Mouse (Mus musculus) G1E (cell line): ENCODE results near the gene Tex26. TPM values are rescaled to one million over a fixed set of nuclear protein-coding genes. Genes with fewer than 3 reads are reported as not detected.

ENCODE experiments used
- ATAC-seq: 2 replicates; pipeline ENCODE4 v1.8.0; 2016; ENCODE audit warnings: mild to moderate bottlenecking; ENCODE audit not compliant: insufficient number of reproducible peaks, poor library complexity, low FRiP score, severe bottlenecking; ENCODE audit errors: extremely low read depth
- DNase-seq: peaks from one replicate; pipeline ENCODE4 v3.0.0; 2012; ENCODE audit warnings: low spot score
- H3K27me3 ChIP-seq: 2 replicates; pipeline ENCODE4 v1.6.1; 2012; ENCODE audit warnings: mild to moderate bottlenecking, low read length, inconsistent platforms; ENCODE audit not compliant: insufficient read depth
- H3K36me3 ChIP-seq: replicated peaks from 2 replicates; pipeline ENCODE3; 2012; ENCODE audit warnings: mild to moderate bottlenecking, inconsistent platforms
- H3K4me1 ChIP-seq: 2 replicates; pipeline ENCODE4 v1.6.1; 2012; ENCODE audit warnings: low read depth, low read length, inconsistent platforms, mixed read lengths; ENCODE audit not compliant: insufficient read depth
- H3K4me3 ChIP-seq: 2 replicates; pipeline ENCODE4 v1.5.1; 2012; ENCODE audit warnings: low read depth, mild to moderate bottlenecking, inconsistent platforms, low read length, moderate library complexity, mixed read lengths
- H3K9me3 ChIP-seq: replicated peaks from 2 replicates; pipeline ENCODE4 v1.6.1; 2012; ENCODE audit warnings: inconsistent platforms
- CTCF ChIP-seq: IDR thresholded peaks from 2 replicates; pipeline ENCODE4 v1.5.1; 2012; ENCODE audit warnings: low read depth, low read length, inconsistent platforms, mixed read lengths
- GATA1 ChIP-seq: IDR thresholded peaks from 2 replicates; pipeline ENCODE4 v1.6.1; 2012; ENCODE audit warnings: borderline replicate concordance, low read length, inconsistent platforms, mixed read lengths
- GATA2 ChIP-seq: IDR thresholded peaks from 2 replicates; pipeline ENCODE4 v1.6.1; 2012; ENCODE audit warnings: low read depth, low read length, inconsistent platforms, borderline replicate concordance
- POLR2AphosphoS5 ChIP-seq: IDR thresholded peaks from 2 replicates; pipeline ENCODE4 v1.6.1; 2012; ENCODE audit warnings: low read depth, low read length, inconsistent platforms; ENCODE audit not compliant: insufficient replicate concordance
- TAL1 ChIP-seq: conservative IDR thresholded peaks from 2 replicates; pipeline ENCODE4 v1.6.1; 2012; ENCODE audit warnings: low read depth, low read length, inconsistent platforms, mixed read lengths
- polyA plus RNA-seq: library from polyadenylated mRNA; stranded (reverse); fragments of >175 nt; gene quantifications from 2 replicates; pipeline ENCODE4 v1.2.3, GENCODE M21; 2012
- total RNA-seq, 2 experiments: library from RNA; stranded (forward) in 1 of 2; stranded (reverse) in 1 of 2; fragments of 200-1000 nt in 1 of 2; fragments of >200 nt in 1 of 2; fragmentation: Nextera tagmentation in 1 of 2; gene quantifications; 2 replicates each; pipeline ENCODE4 v1.2.3; 2014 to 2017

Gene Tex26
- total and polyA plus RNA-seq, 3 experiments: 0.44 TPM; not detected in 2

DNA sequence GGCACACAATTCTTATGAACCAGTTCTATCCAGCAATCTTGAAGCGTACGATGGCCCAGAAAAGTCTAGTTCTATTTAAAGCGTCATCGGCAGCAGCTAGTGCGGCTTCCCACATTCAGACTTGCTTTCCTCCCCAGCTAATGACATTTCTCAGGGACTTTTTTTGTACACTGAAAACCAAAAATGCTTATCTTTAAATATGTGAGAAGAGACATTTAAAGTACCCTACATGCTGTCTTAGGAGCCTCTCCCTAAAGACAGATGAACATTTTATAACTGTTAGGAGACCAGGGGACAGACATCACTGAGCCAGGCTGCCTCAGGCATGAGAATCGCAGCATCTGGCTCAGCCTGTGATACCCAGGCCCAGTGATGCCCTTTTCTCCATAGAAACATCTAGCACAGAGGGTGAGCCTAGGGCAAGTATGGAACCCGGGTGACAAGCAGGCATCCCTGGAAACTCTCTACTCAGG lies 11.8 kb downstream of the Tex26 start:
- Histone ChIP-seq H3K36me3 (no peaks in the 10 kb centered on the region), H3K9me3 (peaks cover 26% of the 10 kb centered on the region), H3K4me1 (no peaks in the 10 kb centered on the region), H3K4me3 (no peak overlapping the region), H3K27me3 (no peaks in the 10 kb centered on the region)
- DNase-seq: no peak
- TF ChIP-seq TAL1 (no peak), GATA2 (no peak), GATA1 (no peak), POLR2AphosphoS5 (no peak), CTCF (no peak)
- ATAC-seq: no peak

DNA sequence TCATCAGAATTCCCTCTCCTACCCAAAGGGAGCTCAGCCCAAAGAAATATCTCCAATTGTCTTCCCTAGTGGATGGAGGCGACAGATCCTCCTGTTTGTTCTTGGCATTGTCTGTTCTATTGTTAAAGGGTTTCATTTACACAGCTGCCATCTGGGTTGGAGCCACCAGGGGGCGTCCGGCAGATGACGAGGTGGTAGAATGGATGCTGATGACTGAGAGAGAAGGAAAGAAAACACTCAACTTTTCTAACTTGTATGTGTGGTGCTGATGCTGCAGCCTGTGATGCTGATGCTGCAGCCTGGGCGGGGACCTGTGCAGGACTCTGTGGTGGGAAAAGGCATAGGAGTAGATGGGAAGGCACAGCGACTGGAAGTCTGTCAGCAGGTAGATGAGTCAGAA lies 14.8 kb downstream of the Tex26 start:
- H3K27me3 ChIP-seq: no peaks in the 10 kb centered on the region
- H3K4me3 ChIP-seq: no peak overlapping the region
- DNase-seq: no peak
- H3K36me3 ChIP-seq: no peaks in the 10 kb centered on the region
- no peak for TF ChIP-seq GATA1
- TF ChIP-seq CTCF: peak; percentile 30
- H3K9me3 ChIP-seq: peaks cover 31% of the 10 kb centered on the region
- H3K4me1 ChIP-seq: no peaks in the 10 kb centered on the region
- peak; percentile 62; the same call in 1 of the 2 replicates for ATAC-seq

DNA sequence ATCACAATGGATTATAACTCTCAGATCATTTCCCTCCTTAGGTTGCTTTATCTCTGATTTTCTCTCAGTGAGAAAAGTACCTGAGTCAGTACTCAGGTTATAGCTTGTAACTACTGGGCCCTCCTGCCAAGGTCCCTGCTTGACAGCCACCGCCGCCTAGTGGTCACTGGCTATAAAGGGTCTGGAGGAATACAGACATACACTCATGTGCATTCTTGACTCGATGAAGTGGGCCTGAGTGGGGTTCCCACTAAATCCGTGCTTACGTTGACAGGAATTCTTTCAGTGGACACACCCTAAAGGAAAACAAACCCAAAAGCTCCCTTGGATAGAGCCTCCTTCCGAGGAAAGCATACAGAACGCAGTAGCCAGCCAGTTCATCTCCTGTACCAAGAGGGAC lies 17.1 kb downstream of the Tex26 start:
- Histone ChIP-seq H3K36me3 (no peaks in the 10 kb centered on the region), H3K4me3 (no peak overlapping the region), H3K27me3 (no peaks in the 10 kb centered on the region), H3K4me1 (no peaks in the 10 kb centered on the region), H3K9me3 (peaks cover 38% of the 10 kb centered on the region)
- TF ChIP-seq POLR2AphosphoS5: no peak
- no peak for TF ChIP-seq GATA1
- no peak for TF ChIP-seq TAL1
- no peak for TF ChIP-seq GATA2
- no peak for TF ChIP-seq CTCF
- no peak for ATAC-seq
- DNase-seq: no peak

DNA sequence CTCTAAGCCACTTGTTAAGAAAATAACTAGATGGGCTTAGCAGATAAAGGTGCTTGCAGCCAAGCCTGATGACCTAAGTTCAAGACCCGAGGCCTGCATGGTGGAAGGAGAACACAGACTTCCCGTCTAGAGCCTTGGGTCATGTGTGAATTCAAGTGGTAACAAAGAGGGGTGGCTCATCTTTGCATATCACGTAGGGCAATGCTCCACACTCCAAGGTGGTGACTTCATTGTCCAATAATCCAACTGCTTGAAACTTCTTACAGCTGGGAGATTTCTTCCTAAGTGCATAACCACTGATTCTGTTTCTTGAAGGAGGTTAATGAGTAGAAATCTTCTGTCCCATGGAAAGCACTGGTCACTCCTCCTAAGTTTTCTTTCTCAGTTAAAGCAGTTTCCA lies 22.6 kb downstream of the Tex26 start:
- Histone ChIP-seq H3K9me3 (peaks cover 54% of the 10 kb centered on the region), H3K27me3 (no peaks in the 10 kb centered on the region)
- no peak for TF ChIP-seq GATA1
- TF ChIP-seq GATA2: no peak
- TF ChIP-seq CTCF: no peak
- no peak for TF ChIP-seq TAL1
- no peak for TF ChIP-seq POLR2AphosphoS5

GRCm38 (mm10) chr5:149465305-149465704 lies 25.8 kb downstream of the Tex26 start:
- TF ChIP-seq TAL1: no peak
- TF ChIP-seq CTCF: no peak
- no peak for TF ChIP-seq GATA2
- no peak for TF ChIP-seq POLR2AphosphoS5
- TF ChIP-seq GATA1: no peak
- Histone ChIP-seq H3K4me1 (no peaks in the 10 kb centered on the region), H3K27me3 (no peaks in the 10 kb centered on the region), H3K9me3 (peaks cover 56% of the 10 kb centered on the region), H3K36me3 (no peaks in the 10 kb centered on the region), H3K4me3 (no peak overlapping the region)
- DNase-seq (no peak), ATAC-seq (no peak)

More for the DNA sequence above, 22.6 kb downstream of the Tex26 start:
- no peaks in the 10 kb centered on the region for H3K36me3 ChIP-seq
- no peak for DNase-seq
- no peaks in the 10 kb centered on the region for H3K4me1 ChIP-seq
- no peak for ATAC-seq
- H3K4me3 ChIP-seq: no peak overlapping the region

GRCm38 (mm10) chr5:149474142-149474541 lies 34.7 kb downstream of the Tex26 start:
- peaks cover 32% of the 10 kb centered on the region for H3K9me3 ChIP-seq
- H3K27me3 ChIP-seq: no peaks in the 10 kb centered on the region
- DNase-seq (no peak), ATAC-seq (no peak)
- no peaks in the 10 kb centered on the region for H3K4me1 ChIP-seq
- no peak overlapping the region for H3K4me3 ChIP-seq
- TF ChIP-seq TAL1: no peak
- no peak for TF ChIP-seq POLR2AphosphoS5
- no peak for TF ChIP-seq CTCF
- TF ChIP-seq GATA1: no peak
- H3K36me3 ChIP-seq: no peaks in the 10 kb centered on the region
